Mouse (Mus musculus): ENCODE data around the gene Faap100. TPM values are rescaled to one million over a fixed set of nuclear protein-coding genes. Genes with fewer than 3 reads are reported as not detected.

Gene Faap100
- polyA plus RNA-seq, 1 experiment from 2014 or later = 110 TPM

GRCm38 (mm10) chr11:120397602-120398001, 19.0 kb upstream of the Faap100 start:
- Histone ChIP-seq H3K27me3 (no peaks in the 10 kb centered on the region), H3K9ac (no peak overlapping the region), H3K27ac (replicated peaks) (no peak overlapping the region), H3K4me1 (replicated peaks) (no peaks in the 10 kb centered on the region), H3K36me3 (peaks cover 37% of the 10 kb centered on the region; the same call in 1 of the 2 replicates), H3K9me3 (no peaks in the 10 kb centered on the region), H3K4me3 (no peak overlapping the region), H3K4me2 (no peak overlapping the region)
- ATAC-seq (ENCODE audit: low FRiP score, low read depth) = no peak
- 81% methylated on average over 2 of the region's 2 CpGs for WGBS

GRCm38 (mm10) chr11:120395661-120396060, 17.1 kb upstream of the Faap100 start:
- H3K4me1 ChIP-seq (replicated peaks) = no peaks in the 10 kb centered on the region
- no peaks in the 10 kb centered on the region for H3K27me3 ChIP-seq
- H3K4me2 ChIP-seq = no peak overlapping the region
- no peak for ATAC-seq (ENCODE audit: low FRiP score, low read depth)
- no peak overlapping the region for H3K27ac ChIP-seq (replicated peaks)
- H3K36me3 ChIP-seq = peaks cover 33% of the 10 kb centered on the region; the same call in 1 of the 2 replicates
- 83% methylated on average over 4 of the region's 4 CpGs for WGBS
- H3K9ac ChIP-seq = no peak overlapping the region
- H3K4me3 ChIP-seq = no peak overlapping the region
- no peaks in the 10 kb centered on the region for H3K9me3 ChIP-seq

GRCm38 (mm10) chr11:120388580-120388979, 10.0 kb upstream of the Faap100 start:
- peaks cover 46% of the 10 kb centered on the region for H3K36me3 ChIP-seq
- H3K4me2 ChIP-seq = no peak overlapping the region
- H3K27me3 ChIP-seq = no peaks in the 10 kb centered on the region
- no peak overlapping the region for H3K9ac ChIP-seq
- no peak overlapping the region for H3K27ac ChIP-seq (replicated peaks)
- H3K4me1 ChIP-seq (replicated peaks) = no peaks in the 10 kb centered on the region
- WGBS = 92% methylated on average over 9 of the region's 9 CpGs
- H3K9me3 ChIP-seq = no peaks in the 10 kb centered on the region
- no peak for ATAC-seq (ENCODE audit: low FRiP score, low read depth)
- no peak overlapping the region for H3K4me3 ChIP-seq

GRCm38 (mm10) chr11:120387157-120387556, 8.6 kb upstream of the Faap100 start:
- Histone ChIP-seq H3K27ac (replicated peaks) (no peak overlapping the region), H3K9ac (no peak overlapping the region), H3K4me1 (replicated peaks) (no peaks in the 10 kb centered on the region), H3K36me3 (peaks cover 54% of the 10 kb centered on the region), H3K27me3 (no peaks in the 10 kb centered on the region), H3K9me3 (no peaks in the 10 kb centered on the region), H3K4me2 (no peak overlapping the region), H3K4me3 (no peak overlapping the region)
- no peak for ATAC-seq (ENCODE audit: low FRiP score, low read depth)
- WGBS = 70% methylated on average over 2 of the region's 2 CpGs

GRCm38 (mm10) chr11:120386632-120387031, 8.1 kb upstream of the Faap100 start:
- Histone ChIP-seq H3K4me2 (no peak overlapping the region), H3K4me1 (replicated peaks) (no peaks in the 10 kb centered on the region), H3K27ac (replicated peaks) (no peak overlapping the region), H3K36me3 (peaks cover 57% of the 10 kb centered on the region), H3K9ac (no peak overlapping the region), H3K9me3 (no peaks in the 10 kb centered on the region), H3K27me3 (no peaks in the 10 kb centered on the region), H3K4me3 (no peak overlapping the region)
- ATAC-seq (ENCODE audit: low FRiP score, low read depth) = no peak
- 92% methylated on average over 6 of the region's 6 CpGs for WGBS

GRCm38 (mm10) chr11:120382509-120382908, 3.9 kb upstream of the Faap100 start:
- H3K36me3 ChIP-seq = peaks cover 61% of the 10 kb centered on the region
- no peak overlapping the region for H3K4me3 ChIP-seq
- no peak overlapping the region for H3K4me2 ChIP-seq
- H3K27me3 ChIP-seq = no peaks in the 10 kb centered on the region
- H3K4me1 ChIP-seq (replicated peaks) = peaks cover 16% of the 10 kb centered on the region
- no peak for ATAC-seq (ENCODE audit: low FRiP score, low read depth)
- H3K9ac ChIP-seq = no peak overlapping the region
- no peaks in the 10 kb centered on the region for H3K9me3 ChIP-seq
- H3K27ac ChIP-seq (replicated peaks) = no peak overlapping the region
- WGBS = 94% methylated on average over 9 of the region's 9 CpGs

GRCm38 (mm10) chr11:120381157-120381556, 2.6 kb upstream of the Faap100 start:
- Histone ChIP-seq H3K9me3 (no peaks in the 10 kb centered on the region), H3K27me3 (no peaks in the 10 kb centered on the region), H3K36me3 (peaks cover 55% of the 10 kb centered on the region), H3K4me3 (no peak overlapping the region), H3K4me1 (replicated peaks) (peaks cover 27% of the 10 kb centered on the region), H3K9ac (no peak overlapping the region), H3K27ac (replicated peaks) (no peak overlapping the region), H3K4me2 (no peak overlapping the region)
- WGBS = 90% methylated on average over 4 of the region's 4 CpGs
- ATAC-seq (ENCODE audit: low FRiP score, low read depth) = no peak

- no peak overlapping the region for H3K27ac ChIP-seq (replicated peaks)
- WGBS = 97% methylated on average over 3 of the region's 3 CpGs
- no peak overlapping the region for H3K9ac ChIP-seq
- no peaks in the 10 kb centered on the region for H3K9me3 ChIP-seq
- peaks cover 34% of the 10 kb centered on the region for H3K4me1 ChIP-seq (replicated peaks)
- H3K36me3 ChIP-seq = peaks cover 59% of the 10 kb centered on the region
- no peak overlapping the region for H3K4me3 ChIP-seq
- no peak for ATAC-seq (ENCODE audit: low FRiP score, low read depth)
- no peak overlapping the region for H3K4me2 ChIP-seq
- H3K27me3 ChIP-seq = no peaks in the 10 kb centered on the region
Observed at GRCm38 (mm10) chr11:120380271-120380670, 1.7 kb upstream of the Faap100 start.

- H3K9me3 ChIP-seq = no peaks in the 10 kb centered on the region
- peak overlapping the region; percentile 86 for H3K4me2 ChIP-seq
- peaks cover 63% of the 10 kb centered on the region for H3K36me3 ChIP-seq
- peak overlapping the region; percentile 73 for H3K27ac ChIP-seq (replicated peaks)
- H3K9ac ChIP-seq = peak overlapping the region; percentile 78
- no peaks in the 10 kb centered on the region for H3K27me3 ChIP-seq
- H3K4me1 ChIP-seq (replicated peaks) = peaks cover 34% of the 10 kb centered on the region
- WGBS = 3% methylated on average over 40 of the region's 40 CpGs
- H3K4me3 ChIP-seq = peak overlapping the region; percentile 82
- peak; percentile 21; the same call in 1 of the 2 replicates for ATAC-seq (ENCODE audit: low FRiP score, low read depth)
Observed at GRCm38 (mm10) chr11:120378031-120378610, 443 bp downstream of the Faap100 start.

GRCm38 (mm10) chr11:120377337-120377736, 1.2 kb downstream of the Faap100 start:
- Histone ChIP-seq H3K36me3 (peaks cover 64% of the 10 kb centered on the region), H3K9ac (peak overlapping the region; percentile 78), H3K4me2 (peak overlapping the region; percentile 86), H3K27ac (replicated peaks) (peak overlapping the region; percentile 73), H3K9me3 (no peaks in the 10 kb centered on the region), H3K4me3 (peak overlapping the region; percentile 82), H3K4me1 (replicated peaks) (peaks cover 34% of the 10 kb centered on the region), H3K27me3 (no peaks in the 10 kb centered on the region)
- 62% methylated on average over 10 of the region's 10 CpGs for WGBS
- no peak for ATAC-seq (ENCODE audit: low FRiP score, low read depth)

GRCm38 (mm10) chr11:120376302-120377160, 2.0 kb downstream of the Faap100 start:
- Histone ChIP-seq H3K27me3 (no peaks in the 10 kb centered on the region), H3K36me3 (peaks cover 62% of the 10 kb centered on the region), H3K9ac (peak overlapping the region; percentile 78; the same call in 1 of the 2 replicates), H3K9me3 (no peaks in the 10 kb centered on the region), H3K4me3 (peak overlapping the region; percentile 82), H3K4me1 (replicated peaks) (peaks cover 34% of the 10 kb centered on the region), H3K4me2 (peak overlapping the region; percentile 86), H3K27ac (replicated peaks) (no peak overlapping the region)
- no peak for ATAC-seq (ENCODE audit: low FRiP score, low read depth)
- WGBS = 89% methylated on average over 17 of the region's 17 CpGs

- Histone ChIP-seq H3K36me3 (peaks cover 54% of the 10 kb centered on the region), H3K4me2 (no peak overlapping the region), H3K9me3 (no peaks in the 10 kb centered on the region), H3K4me1 (replicated peaks) (peaks cover 34% of the 10 kb centered on the region), H3K9ac (no peak overlapping the region), H3K27me3 (no peaks in the 10 kb centered on the region), H3K27ac (replicated peaks) (no peak overlapping the region), H3K4me3 (no peak overlapping the region)
- ATAC-seq (ENCODE audit: low FRiP score, low read depth) = no peak
- 92% methylated on average over 10 of the region's 10 CpGs for WGBS
Observed at GRCm38 (mm10) chr11:120375324-120375723, 3.2 kb downstream of the Faap100 start.

All from hindbrain, embryonic 15.5 days (tissue).